Mouse (Mus musculus): ENCODE measurements around the gene Atpif1. TPM values are rescaled to one million over a fixed set of nuclear protein-coding genes. Genes with fewer than 3 reads are reported as not detected.
"Not testable (repeated sequence)": the region's sequence is repeated elsewhere in the genome, so short reads cannot be mapped to it uniquely, and the experiment has no call there.

The Atpif1 gene
- total RNA-seq (2022), result 100 to 1,000 TPM; 313 to 407 (median 357) TPM

GRCm38 (mm10) chr4:132532981-132533916 is at the start of gene Atpif1:
Gene Atpif1, minus strand, starts transcription at chr4:132533659.
- DNase-seq (ENCODE audit: low spot score in 2 of 2), result peak; percentile 82 to 85

- DNase-seq (ENCODE audit: low spot score in 2 of 2), result no peak
Measured at GRCm38 (mm10) chr4:132574809-132575347, 41.4 kb upstream of the Atpif1 start.

- no peak for DNase-seq (ENCODE audit: low spot score in 2 of 2)
Measured at GRCm38 (mm10) chr4:132573327-132573726, 39.9 kb upstream of the Atpif1 start.

GRCm38 (mm10) chr4:132571190-132571589 is 37.7 kb upstream of the Atpif1 start:
- DNase-seq (ENCODE audit: low spot score in 2 of 2), result no peak

GRCm38 (mm10) chr4:132569115-132569514 is 35.7 kb upstream of the Atpif1 start:
- no peak for DNase-seq (ENCODE audit: low spot score in 2 of 2)

GRCm38 (mm10) chr4:132567361-132567779 is 33.9 kb upstream of the Atpif1 start:
- no peak for DNase-seq (ENCODE audit: low spot score in 2 of 2)

GRCm38 (mm10) chr4:132565089-132565747 is 31.8 kb upstream of the Atpif1 start:
- peak in 1 of 2 experiments; percentile 35 for DNase-seq (ENCODE audit: low spot score in 2 of 2)

GRCm38 (mm10) chr4:132563965-132564364 is 30.5 kb upstream of the Atpif1 start, which contains the start of gene Ptafr:
Gene Ptafr, plus strand, starts transcription at chr4:132564067.
- DNase-seq (ENCODE audit: low spot score in 2 of 2), result no peak

GRCm38 (mm10) chr4:132563261-132563660 is 29.8 kb upstream of the Atpif1 start:
- DNase-seq (ENCODE audit: low spot score in 2 of 2), result no peak

GRCm38 (mm10) chr4:132555550-132555949 is 22.1 kb upstream of the Atpif1 start:
- DNase-seq (ENCODE audit: low spot score in 2 of 2), result not testable (repeated sequence)

GRCm38 (mm10) chr4:132554653-132555052 is 21.2 kb upstream of the Atpif1 start:
- DNase-seq (ENCODE audit: low spot score in 2 of 2), result no peak

GRCm38 (mm10) chr4:132554221-132554620 is 20.8 kb upstream of the Atpif1 start:
- no peak for DNase-seq (ENCODE audit: low spot score in 2 of 2)

GRCm38 (mm10) chr4:132545851-132546250 is 12.4 kb upstream of the Atpif1 start:
- peak in 1 of 2 experiments; percentile 57 for DNase-seq (ENCODE audit: low spot score in 2 of 2)

- peak in 1 of 2 experiments; percentile 24 for DNase-seq (ENCODE audit: low spot score in 2 of 2)
Measured at GRCm38 (mm10) chr4:132542724-132543123, 9.3 kb upstream of the Atpif1 start.

GRCm38 (mm10) chr4:132541413-132541812 is 8.0 kb upstream of the Atpif1 start:
- no peak for DNase-seq (ENCODE audit: low spot score in 2 of 2)

- DNase-seq (ENCODE audit: low spot score in 2 of 2), result no peak
Measured at GRCm38 (mm10) chr4:132539481-132539880, 6.0 kb upstream of the Atpif1 start.

GRCm38 (mm10) chr4:132535406-132536121 is 2.1 kb upstream of the Atpif1 start, which contains the start of gene Dnajc8:
Gene Dnajc8, plus strand, starts transcription at chr4:132535550.
- peak; percentile 89 to 93 for DNase-seq (ENCODE audit: low spot score in 2 of 2)

- DNase-seq (ENCODE audit: low spot score in 2 of 2), result no peak
Measured at GRCm38 (mm10) chr4:132532496-132532895, 963 bp downstream of the Atpif1 start.

GRCm38 (mm10) chr4:132530033-132530804 is 3.2 kb downstream of the Atpif1 start:
- no peak for DNase-seq (ENCODE audit: low spot score in 2 of 2)

- DNase-seq (ENCODE audit: low spot score in 2 of 2), result no peak
Measured at GRCm38 (mm10) chr4:132529344-132529743, 4.1 kb downstream of the Atpif1 start.
